Mouse (Mus musculus): ENCODE results near the gene B3gnt4.
"Not testable (repeated sequence)": the region's sequence is repeated elsewhere in the genome, so short reads cannot be mapped to it uniquely, and the experiment has no call there.

Gene B3gnt4

DNA sequence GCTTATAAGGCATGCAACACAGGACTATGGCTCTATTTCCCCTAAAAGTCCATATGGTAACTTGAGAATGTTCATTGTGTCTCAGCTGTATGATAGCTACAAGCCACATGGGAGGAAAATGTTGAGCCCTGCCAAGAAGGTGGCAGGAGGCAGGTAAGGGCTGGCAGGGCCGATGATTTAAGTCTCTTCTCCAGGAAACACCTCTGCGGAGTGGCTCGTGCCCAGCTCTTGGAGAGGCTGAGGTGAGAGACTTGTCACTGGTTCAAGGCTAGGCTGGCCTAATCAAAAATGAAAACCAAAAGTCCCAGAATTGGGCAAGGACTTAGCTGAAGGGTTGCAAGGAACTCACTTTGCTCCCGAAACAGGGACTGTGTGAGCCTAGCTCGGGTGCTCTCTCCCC lies at the start of gene B3gnt4:
B3gnt4 (plus strand) TSS at position 301 of the 400 bp plus-strand sequence.
- DNase-seq (ENCODE audit: low read depth, low spot score): no peak

- DNase-seq (ENCODE audit: low read depth, low spot score): no peak
These were observed 48.8 kb upstream of the B3gnt4 start for GRCm38 (mm10) chr5:123461420-123461819.

GRCm38 (mm10) chr5:123464638-123465037 lies 45.6 kb upstream of the B3gnt4 start:
- DNase-seq (ENCODE audit: low read depth, low spot score): no peak

GRCm38 (mm10) chr5:123470784-123471400 lies 39.4 kb upstream of the B3gnt4 start:
- DNase-seq (ENCODE audit: low read depth, low spot score): no peak

- no peak for DNase-seq (ENCODE audit: low read depth, low spot score)
These were observed 36.4 kb upstream of the B3gnt4 start for GRCm38 (mm10) chr5:123473817-123474216.

- DNase-seq (ENCODE audit: low read depth, low spot score): no peak
These were observed 22.4 kb upstream of the B3gnt4 start for GRCm38 (mm10) chr5:123487659-123488395.

- no peak for DNase-seq (ENCODE audit: low read depth, low spot score)
These were observed 21.0 kb upstream of the B3gnt4 start, which contains the start of the genes Lrrc43 and Il31 for GRCm38 (mm10) chr5:123489112-123489785. TSS of gene Lrrc43 (plus strand) at chr5:123489305. TSS of gene Il31 (minus strand) at chr5:123489489.

GRCm38 (mm10) chr5:123489935-123490334 lies 20.3 kb upstream of the B3gnt4 start:
- DNase-seq (ENCODE audit: low read depth, low spot score): no peak

- no peak for DNase-seq (ENCODE audit: low read depth, low spot score)
These were observed 10.5 kb upstream of the B3gnt4 start for GRCm38 (mm10) chr5:123499717-123500116.

- DNase-seq (ENCODE audit: low read depth, low spot score): no peak
These were observed 8.3 kb upstream of the B3gnt4 start for GRCm38 (mm10) chr5:123501973-123502372.

- peak; percentile 26 for DNase-seq (ENCODE audit: low read depth, low spot score)
These were observed 2.1 kb upstream of the B3gnt4 start for GRCm38 (mm10) chr5:123507936-123508723.

GRCm38 (mm10) chr5:123508921-123509320 lies 1.3 kb upstream of the B3gnt4 start:
- DNase-seq (ENCODE audit: low read depth, low spot score): no peak

- DNase-seq (ENCODE audit: low read depth, low spot score): not testable (repeated sequence)
These were observed 1.2 kb downstream of the B3gnt4 start for GRCm38 (mm10) chr5:123511426-123511825.

GRCm38 (mm10) chr5:123512102-123512501 lies 1.8 kb downstream of the B3gnt4 start:
- DNase-seq (ENCODE audit: low read depth, low spot score): no peak

- no peak for DNase-seq (ENCODE audit: low read depth, low spot score)
These were observed 4.6 kb downstream of the B3gnt4 start for GRCm38 (mm10) chr5:123514871-123515270.

- no peak for DNase-seq (ENCODE audit: low read depth, low spot score)
These were observed 10.4 kb downstream of the B3gnt4 start for GRCm38 (mm10) chr5:123520666-123521065.

DNA sequence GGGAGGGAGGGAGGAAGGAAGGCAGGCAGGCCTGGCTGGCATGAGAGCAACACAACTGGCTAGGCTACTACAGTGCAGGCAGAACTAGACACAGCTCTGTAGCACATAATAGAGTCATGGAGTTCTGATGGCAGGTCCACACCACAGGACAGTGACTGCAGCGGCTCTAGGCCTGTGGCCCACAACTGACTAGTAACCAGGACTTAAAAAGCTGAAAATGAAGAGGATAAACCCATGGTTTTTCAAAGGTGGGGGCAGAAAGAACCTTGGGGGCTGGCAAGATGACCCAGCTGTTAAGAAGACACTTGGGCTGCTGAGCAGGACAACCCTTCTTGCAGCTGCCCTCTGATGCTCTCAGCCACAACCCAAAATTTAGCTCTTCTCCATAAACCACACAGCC lies 11.4 kb downstream of the B3gnt4 start:
- no peak for DNase-seq (ENCODE audit: low read depth, low spot score)

DNA sequence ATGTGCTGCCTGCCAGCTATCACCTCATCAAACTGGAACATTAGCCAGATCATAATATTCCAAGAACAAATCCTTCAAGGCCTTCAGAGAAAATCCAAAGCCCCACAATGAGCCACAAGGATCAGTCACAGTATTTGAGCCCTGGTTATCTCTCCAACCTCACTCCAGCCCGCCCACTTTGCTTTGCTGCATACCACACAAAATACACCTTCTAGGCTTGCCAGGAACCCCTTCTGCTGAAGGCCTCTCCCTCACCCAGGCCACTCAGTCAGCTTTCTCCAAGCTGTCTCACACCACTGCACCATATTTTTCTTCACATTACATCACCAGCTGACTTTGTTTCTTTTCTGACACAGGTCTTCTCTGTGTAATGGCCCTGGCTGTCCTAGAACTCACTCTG lies 11.9 kb downstream of the B3gnt4 start:
- DNase-seq (ENCODE audit: low read depth, low spot score): no peak

DNA sequence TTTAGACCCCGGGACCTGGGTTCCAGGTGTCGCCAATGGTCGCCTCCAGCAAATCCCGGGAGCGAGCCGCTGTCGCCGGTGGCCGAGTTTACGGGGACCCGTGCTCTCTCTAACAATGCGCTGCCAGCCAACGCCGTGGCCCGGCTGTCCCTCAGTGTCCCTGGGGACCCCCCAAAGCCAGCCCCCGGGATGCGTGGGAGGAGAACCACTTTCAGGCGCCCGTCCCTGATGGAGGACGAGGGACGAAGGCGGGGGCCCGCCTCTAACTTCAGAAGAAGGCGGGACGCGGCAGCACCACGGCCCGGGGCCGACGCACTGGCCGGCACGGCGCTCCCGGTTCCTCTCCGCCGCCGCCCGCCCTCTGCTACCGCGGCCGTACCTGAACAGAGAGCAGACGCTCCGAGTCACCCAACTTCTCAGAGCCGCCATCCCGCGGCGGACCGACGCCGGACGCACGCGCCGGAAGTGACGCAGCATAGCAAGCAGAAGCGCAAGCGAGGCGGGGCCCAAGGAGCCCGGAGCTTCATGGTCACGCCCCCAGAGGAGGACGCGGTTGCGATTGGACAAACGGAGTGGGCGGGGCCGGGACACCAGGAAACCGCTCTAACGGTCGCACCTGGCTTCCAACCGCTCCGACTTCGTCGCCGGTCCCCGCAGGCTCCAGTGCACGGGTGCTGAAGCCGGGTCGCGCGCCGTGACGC lies 13.6 kb downstream of the B3gnt4 start, which contains the start of gene Diablo:
Diablo (minus strand) TSS at position 485 of the 701 bp plus-strand sequence.
- DNase-seq (ENCODE audit: low read depth, low spot score): peak; percentile 98

- DNase-seq (ENCODE audit: low read depth, low spot score): no peak
These were observed 14.1 kb downstream of the B3gnt4 start for GRCm38 (mm10) chr5:123524393-123524750.

DNA sequence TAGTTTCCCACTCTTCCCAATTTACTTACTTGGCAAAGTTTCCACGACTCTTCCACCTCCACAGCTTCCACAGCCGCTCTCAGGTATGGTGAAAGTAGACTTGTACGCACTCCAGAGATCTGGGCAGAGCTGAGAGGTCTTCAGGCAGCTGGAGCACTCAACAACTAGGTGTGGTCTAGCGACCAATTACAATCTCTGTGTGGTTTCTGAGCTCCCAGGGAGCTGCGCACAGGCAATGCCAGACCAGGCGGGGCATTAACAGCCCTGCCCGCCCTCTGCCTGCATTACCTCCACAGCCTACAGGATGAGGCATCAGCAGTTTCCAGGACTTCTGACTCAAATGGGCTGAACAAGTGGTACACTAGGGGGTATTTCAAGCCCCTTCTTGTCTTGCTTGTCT lies 15.0 kb downstream of the B3gnt4 start, which contains the start of gene Gm49027:
Gm49027 (minus strand) TSS at position 208 of the 400 bp plus-strand sequence.
- no peak for DNase-seq (ENCODE audit: low read depth, low spot score)

Data from c-Kit-negative CD71-positive TER-119-positive erythroid progenitor cells, embryonic 14.5 days (primary cell).